Comparison of ENCODE assay signal across 8 mouse cellular contexts in genomic region chr7:142799424-142799823, GRCm38 (mm10). TPM values are rescaled to one million over a fixed set of nuclear protein-coding genes. Genes with fewer than 3 reads are reported as not detected.
DNase-seq lines count a peak whose midpoint lies in the region; ATAC-seq and TF ChIP-seq lines count a peak whose summit lies in the region.

No protein-coding gene starts in this region.

- 35% methylated on average over 6 of the region's 6 CpGs for WGBS in forebrain, postnatal 0 days
- 24% methylated on average over 6 of the region's 6 CpGs for WGBS in forebrain, embryonic 13.5 days
- 24% methylated on average over 6 of the region's 6 CpGs for WGBS in lung, embryonic 14.5 days
- 25% methylated on average over 6 of the region's 6 CpGs for WGBS in spleen, adult 2 months

- no peak for TF ChIP-seq POLR2A in spleen, adult 2 months (IDR thresholded peaks at IDR 0.05; ENCODE audit: low read depth, low read length)

- H3K9ac ChIP-seq in forebrain, postnatal 0 days, result no peak overlapping the region
- H3K9ac ChIP-seq in forebrain, embryonic 13.5 days, result no peak overlapping the region
- no peak overlapping the region for H3K9ac ChIP-seq in lung, embryonic 14.5 days

- peak; percentile 71 for DNase-seq in forebrain, postnatal 0 days
- peak; percentile 39 for DNase-seq in urinary bladder, postnatal 25 days (ENCODE audit: low spot score)
- no peak for DNase-seq in urinary bladder, postnatal 4 days (ENCODE audit: low spot score in 2 of 2)
- DNase-seq in embryo, embryonic 11 days, result peak; percentile 62
- DNase-seq in kidney, postnatal 36 days, result peak; percentile 35 to 74
- peak; percentile 85 for DNase-seq in lung, embryonic 14.5 days
- DNase-seq in spleen, adult 2 months (ENCODE audit: low read depth in 1 of 2, low spot score in 2 of 2), result peak in 1 of 2 experiments; percentile 24

- peak; percentile 79 for TF ChIP-seq CTCF in forebrain, postnatal 0 days (IDR thresholded peaks at IDR 0.05; ENCODE audit: low read depth)
- peak; percentile 82 for TF ChIP-seq CTCF in lung, embryonic 14.5 days (IDR thresholded peaks at IDR 0.05; ENCODE audit: low read depth)
- TF ChIP-seq CTCF in spleen, adult 2 months (IDR thresholded peaks at IDR 0.05; ENCODE audit: extremely low read depth, insufficient read depth, insufficient read length, insufficient replicate concordance), result peak; percentile 40; the same call in 1 of the 2 replicates

- no peak overlapping the region for H3K4me3 ChIP-seq in forebrain, postnatal 0 days (ENCODE audit: low read depth, low read length)
- no peak overlapping the region for H3K4me3 ChIP-seq in forebrain, embryonic 13.5 days
- H3K4me3 ChIP-seq in lung, embryonic 14.5 days (ENCODE audit: low read depth, low read length), result no peak overlapping the region
- H3K4me3 ChIP-seq in spleen, adult 2 months (ENCODE audit: extremely low read depth, insufficient read depth, insufficient read length), result no peak overlapping the region

- H3K36me3 ChIP-seq in forebrain, postnatal 0 days (ENCODE audit: insufficient read depth), result no peaks in the 10 kb centered on the region
- H3K36me3 ChIP-seq in forebrain, embryonic 13.5 days (ENCODE audit: poor library complexity, severe bottlenecking), result no peaks in the 10 kb centered on the region
- H3K36me3 ChIP-seq in lung, embryonic 14.5 days (ENCODE audit: insufficient read depth), result no peaks in the 10 kb centered on the region
- no peaks in the 10 kb centered on the region for H3K36me3 ChIP-seq in spleen, adult 2 months (ENCODE audit: control insufficient read depth, insufficient read depth, low read length)

- H3K27me3 ChIP-seq in forebrain, postnatal 0 days (ENCODE audit: insufficient read depth, low read length), result no peaks in the 10 kb centered on the region
- no peaks in the 10 kb centered on the region for H3K27me3 ChIP-seq in forebrain, embryonic 13.5 days
- H3K27me3 ChIP-seq in lung, embryonic 14.5 days (ENCODE audit: insufficient read depth, low read length), result no peaks in the 10 kb centered on the region
- H3K27me3 ChIP-seq in spleen, adult 2 months (ENCODE audit: control insufficient read depth, insufficient read depth, low read length), result no peaks in the 10 kb centered on the region

- no peaks in the 10 kb centered on the region for H3K9me3 ChIP-seq in forebrain, postnatal 0 days (ENCODE audit: low read length)
- no peaks in the 10 kb centered on the region for H3K9me3 ChIP-seq in forebrain, embryonic 13.5 days (replicated peaks)
- no peaks in the 10 kb centered on the region for H3K9me3 ChIP-seq in lung, embryonic 14.5 days (ENCODE audit: low read depth, low read length)

- ATAC-seq in forebrain, postnatal 0 days, result no peak
- no peak for ATAC-seq in forebrain, embryonic 13.5 days
- ATAC-seq in lung, embryonic 14.5 days (ENCODE audit: insufficient read depth), result no peak

- no peak overlapping the region for H3K27ac ChIP-seq in forebrain, postnatal 0 days (ENCODE audit: low read depth, low read length)
- no peak overlapping the region for H3K27ac ChIP-seq in forebrain, embryonic 13.5 days
- no peak overlapping the region for H3K27ac ChIP-seq in lung, embryonic 14.5 days (ENCODE audit: low read depth)
- H3K27ac ChIP-seq in spleen, adult 2 months (ENCODE audit: insufficient read depth, low read length), result no peak overlapping the region

- H3K4me2 ChIP-seq in forebrain, postnatal 0 days (ENCODE audit: low read depth), result no peak overlapping the region
- no peak overlapping the region for H3K4me2 ChIP-seq in forebrain, embryonic 13.5 days
- H3K4me2 ChIP-seq in lung, embryonic 14.5 days, result no peak overlapping the region

- no peaks in the 10 kb centered on the region for H3K4me1 ChIP-seq in forebrain, postnatal 0 days (ENCODE audit: insufficient read depth)
- no peaks in the 10 kb centered on the region for H3K4me1 ChIP-seq in forebrain, embryonic 13.5 days
- no peaks in the 10 kb centered on the region for H3K4me1 ChIP-seq in lung, embryonic 14.5 days (ENCODE audit: insufficient read depth)
- H3K4me1 ChIP-seq in spleen, adult 2 months (ENCODE audit: control insufficient read depth, insufficient read depth, insufficient read length), result no peaks in the 10 kb centered on the region

RNA-seq across cellular contexts. Expression of gene Ins2, which starts 56.2 kb away (rescaled TPM):
- total RNA-seq in forebrain, postnatal 0 days (2014; rRNA removed), result not detected in 2 replicates
- 1.4 and 2.3 TPM in 2 replicates for polyA plus RNA-seq in forebrain, postnatal 0 days (2015; fragmentation: Nextera tagmentation; extraction: Ambion mirVana)
- not detected in 2 replicates for polyA plus RNA-seq in forebrain, embryonic 13.5 days (2015; fragmentation: Nextera tagmentation; extraction: Ambion mirVana)
- not detected in 2 replicates for polyA plus RNA-seq in lung, embryonic 14.5 days (2014; fragmentation: Nextera tagmentation; extraction: Ambion mirVana)
- 15.8 and 29.4 TPM in 2 replicates for polyA plus RNA-seq in spleen, adult 2 months (2012; rRNA removed)

Comparison
In these comparisons a context has a peak if more than half of its experiments do, and no peak if none do; other contexts are left out.
1. DNase-seq: peak in forebrain, postnatal 0 days (single experiment), urinary bladder, postnatal 25 days (single experiment), embryo, embryonic 11 days (single experiment), kidney, postnatal 36 days (2 of 2) and lung, embryonic 14.5 days (single experiment); none in urinary bladder, postnatal 4 days (0 of 2).
2. Peak in every context shown above with its lines, with median percentiles within 50 percentile points of each other: CTCF ChIP-seq.